Mouse (Mus musculus): ENCODE measurements around the gene Susd6.

The Susd6 gene

GRCm38 (mm10) chr12:80789849-80790694 lies at the start of gene Susd6:
Gene Susd6, plus strand, starts transcription at chr12:80790510.
- DNase-seq (ENCODE audit: low spot score in 2 of 2) = peak; percentile 98 to 99

- DNase-seq (ENCODE audit: low spot score in 2 of 2) = no peak
Measured at GRCm38 (mm10) chr12:80744614-80745013, 45.7 kb upstream of the Susd6 start.

- peak in 1 of 2 experiments; percentile 29 for DNase-seq (ENCODE audit: low spot score in 2 of 2)
Measured at GRCm38 (mm10) chr12:80746031-80746813, 44.1 kb upstream of the Susd6 start.

GRCm38 (mm10) chr12:80751556-80751955 lies 38.8 kb upstream of the Susd6 start:
- DNase-seq (ENCODE audit: low spot score in 2 of 2) = no peak

GRCm38 (mm10) chr12:80757751-80758558 lies 32.4 kb upstream of the Susd6 start:
- no peak for DNase-seq (ENCODE audit: low spot score in 2 of 2)

GRCm38 (mm10) chr12:80758559-80759386 lies 31.5 kb upstream of the Susd6 start:
- DNase-seq (ENCODE audit: low spot score in 2 of 2) = no peak

GRCm38 (mm10) chr12:80759387-80759712 lies 31.0 kb upstream of the Susd6 start:
- no peak for DNase-seq (ENCODE audit: low spot score in 2 of 2)

GRCm38 (mm10) chr12:80759713-80760395 lies 30.5 kb upstream of the Susd6 start:
- DNase-seq (ENCODE audit: low spot score in 2 of 2) = peak; percentile 51 to 65

- DNase-seq (ENCODE audit: low spot score in 2 of 2) = peak; percentile 88 to 92
Measured at GRCm38 (mm10) chr12:80760396-80760801, 29.9 kb upstream of the Susd6 start, which contains the start of gene Ccdc177. Gene Ccdc177, minus strand, starts transcription at chr12:80760687.

- DNase-seq (ENCODE audit: low spot score in 2 of 2) = no peak
Measured at GRCm38 (mm10) chr12:80762982-80763381, 27.3 kb upstream of the Susd6 start.

- no peak for DNase-seq (ENCODE audit: low spot score in 2 of 2)
Measured at GRCm38 (mm10) chr12:80764116-80764515, 26.2 kb upstream of the Susd6 start.

GRCm38 (mm10) chr12:80769697-80770096 lies 20.6 kb upstream of the Susd6 start:
- DNase-seq (ENCODE audit: low spot score in 2 of 2) = peak; percentile 74 to 84

- DNase-seq (ENCODE audit: low spot score in 2 of 2) = no peak
Measured at GRCm38 (mm10) chr12:80774786-80775185, 15.5 kb upstream of the Susd6 start.

- no peak for DNase-seq (ENCODE audit: low spot score in 2 of 2)
Measured at GRCm38 (mm10) chr12:80776046-80776634, 14.2 kb upstream of the Susd6 start.

GRCm38 (mm10) chr12:80778188-80778936 lies 11.9 kb upstream of the Susd6 start:
- no peak for DNase-seq (ENCODE audit: low spot score in 2 of 2)

- DNase-seq (ENCODE audit: low spot score in 2 of 2) = no peak
Measured at GRCm38 (mm10) chr12:80779760-80780159, 10.6 kb upstream of the Susd6 start.

- DNase-seq (ENCODE audit: low spot score in 2 of 2) = no peak
Measured at GRCm38 (mm10) chr12:80782190-80782589, 8.1 kb upstream of the Susd6 start.

- DNase-seq (ENCODE audit: low spot score in 2 of 2) = no peak
Measured at GRCm38 (mm10) chr12:80782892-80783291, 7.4 kb upstream of the Susd6 start.

GRCm38 (mm10) chr12:80783889-80784288 lies 6.4 kb upstream of the Susd6 start:
- no peak for DNase-seq (ENCODE audit: low spot score in 2 of 2)

All from right cerebral cortex, adult 2 months (tissue).